Comparison of ENCODE assay signal across 8 mouse cellular contexts in genomic region chr11:101465101-101465868, GRCm38 (mm10). TPM values are rescaled to one million over a fixed set of nuclear protein-coding genes. Genes with fewer than 3 reads are reported as not detected.
DNase-seq lines count a peak whose midpoint lies in the region; ATAC-seq lines count a peak whose summit lies in the region.

No protein-coding gene starts in this region.

- H3K4me2 ChIP-seq in embryonic facial prominence, embryonic 11.5 days (ENCODE audit: low read depth, low read length) = peak overlapping the region; percentile 98
- H3K4me2 ChIP-seq in heart, embryonic 12.5 days = peak overlapping the region; percentile 92
- H3K4me2 ChIP-seq in kidney, embryonic 15.5 days = peak overlapping the region; percentile 98

- no peaks in the 10 kb centered on the region for H3K36me3 ChIP-seq in embryonic facial prominence, embryonic 11.5 days (replicated peaks; ENCODE audit: control insufficient read depth, insufficient read depth, low read depth, low read length)
- H3K36me3 ChIP-seq in heart, embryonic 12.5 days = peaks cover 23% of the 10 kb centered on the region
- peaks cover 24% of the 10 kb centered on the region for H3K36me3 ChIP-seq in kidney, embryonic 15.5 days

- WGBS in embryonic facial prominence, embryonic 11.5 days = under 1% methylated on average over 51 of the region's 51 CpGs
- under 1% methylated on average over 51 of the region's 51 CpGs for WGBS in heart, embryonic 12.5 days
- WGBS in kidney, embryonic 15.5 days = under 1% methylated on average over 51 of the region's 51 CpGs

- H3K9me3 ChIP-seq in embryonic facial prominence, embryonic 11.5 days (replicated peaks; ENCODE audit: control insufficient read depth, low read length) = no peaks in the 10 kb centered on the region
- H3K9me3 ChIP-seq in heart, embryonic 12.5 days (replicated peaks) = no peaks in the 10 kb centered on the region
- no peaks in the 10 kb centered on the region for H3K9me3 ChIP-seq in kidney, embryonic 15.5 days (replicated peaks)

- H3K4me3 ChIP-seq in embryonic facial prominence, embryonic 11.5 days (ENCODE audit: low read depth, low read length) = peak overlapping the region; percentile 73
- peak overlapping the region; percentile 93 for H3K4me3 ChIP-seq in heart, embryonic 12.5 days
- H3K4me3 ChIP-seq in kidney, embryonic 15.5 days (replicated peaks) = peak overlapping the region; percentile 86

- DNase-seq in 416B (ENCODE audit: low read depth) (peak; percentile 85), NIH3T3 (ENCODE audit: low read depth) (peak; percentile 94)
- peak; percentile 63 for DNase-seq in embryonic facial prominence, embryonic 11.5 days (ENCODE audit: low spot score)
- DNase-seq in lung, postnatal 36 days = peak; percentile 84
- peak; percentile 68 for DNase-seq in retina, embryonic 14.5 days (ENCODE audit: low spot score)
- DNase-seq in yolk sac, embryonic 10.5 days (ENCODE audit: low spot score) = peak; percentile 82

- 0 out of 2 replicates have a peak, but pooled peaks have one; percentile 12 for ATAC-seq in embryonic facial prominence, embryonic 11.5 days (replicated peaks; ENCODE audit: insufficient number of reproducible peaks, low FRiP score, low TSS enrichment, low read depth)
- peak; percentile 63 for ATAC-seq in heart, embryonic 12.5 days (ENCODE audit: insufficient number of reproducible peaks, low FRiP score)
- peak; percentile 31 for ATAC-seq in kidney, embryonic 15.5 days (replicated peaks; ENCODE audit: low FRiP score)

- H3K27ac ChIP-seq in embryonic facial prominence, embryonic 11.5 days (replicated peaks; ENCODE audit: low read depth, low read length) = 0 out of 2 replicates have a peak overlapping the region, but pooled peaks have one; percentile 52
- peak overlapping the region; percentile 83 for H3K27ac ChIP-seq in heart, embryonic 12.5 days (ENCODE audit: poor library complexity, severe bottlenecking)
- peak overlapping the region; percentile 91 for H3K27ac ChIP-seq in kidney, embryonic 15.5 days

- H3K9ac ChIP-seq in embryonic facial prominence, embryonic 11.5 days (replicated peaks; ENCODE audit: low read length) = peak overlapping the region; percentile 65
- peak overlapping the region; percentile 89 for H3K9ac ChIP-seq in heart, embryonic 12.5 days
- H3K9ac ChIP-seq in kidney, embryonic 15.5 days = peak overlapping the region; percentile 75

- H3K27me3 ChIP-seq in embryonic facial prominence, embryonic 11.5 days (ENCODE audit: control insufficient read depth, insufficient read depth, low read length) = no peaks in the 10 kb centered on the region
- no peaks in the 10 kb centered on the region for H3K27me3 ChIP-seq in heart, embryonic 12.5 days (replicated peaks)
- no peaks in the 10 kb centered on the region for H3K27me3 ChIP-seq in kidney, embryonic 15.5 days

- H3K4me1 ChIP-seq in embryonic facial prominence, embryonic 11.5 days (ENCODE audit: control insufficient read depth, insufficient read depth, low read length) = peaks cover 9% of the 10 kb centered on the region; the same call in 1 of the 2 replicates
- peaks cover 49% of the 10 kb centered on the region for H3K4me1 ChIP-seq in heart, embryonic 12.5 days (replicated peaks)
- peaks cover 68% of the 10 kb centered on the region for H3K4me1 ChIP-seq in kidney, embryonic 15.5 days

RNA-seq across cellular contexts. Expression of gene Rnd2, which starts 0.5 kb away (rescaled TPM):
- polyA plus RNA-seq in embryonic facial prominence, embryonic 11.5 days (2014; fragmentation: Nextera tagmentation; extraction: Ambion mirVana) = 9.4 and 10.2 TPM in 2 replicates
- 30.5 and 31.9 TPM in 2 replicates for polyA plus RNA-seq in heart, embryonic 12.5 days (2016; fragmentation: Nextera tagmentation; extraction: Ambion mirVana)
- 9.0 and 11.4 TPM in 2 replicates for polyA plus RNA-seq in kidney, embryonic 15.5 days (2015; fragmentation: Nextera tagmentation; extraction: Ambion mirVana)

RNA-seq across cellular contexts. Expression of gene Vat1, which starts 0.7 kb away (rescaled TPM):
- polyA plus RNA-seq in embryonic facial prominence, embryonic 11.5 days (2014; fragmentation: Nextera tagmentation; extraction: Ambion mirVana) = 20.9 and 24.6 TPM in 2 replicates
- polyA plus RNA-seq in heart, embryonic 12.5 days (2016; fragmentation: Nextera tagmentation; extraction: Ambion mirVana) = 39.3 and 40.4 TPM in 2 replicates
- 31.8 and 37.5 TPM in 2 replicates for polyA plus RNA-seq in kidney, embryonic 15.5 days (2015; fragmentation: Nextera tagmentation; extraction: Ambion mirVana)

RNA-seq across cellular contexts. Expression of gene Ifi35, which starts 17.1 kb away (rescaled TPM):
- polyA plus RNA-seq in embryonic facial prominence, embryonic 11.5 days (2014; fragmentation: Nextera tagmentation; extraction: Ambion mirVana) = 2.4 and 2.7 TPM in 2 replicates
- polyA plus RNA-seq in heart, embryonic 12.5 days (2016; fragmentation: Nextera tagmentation; extraction: Ambion mirVana) = 11.5 and 12.3 TPM in 2 replicates
- 13.8 and 18.8 TPM in 2 replicates for polyA plus RNA-seq in kidney, embryonic 15.5 days (2015; fragmentation: Nextera tagmentation; extraction: Ambion mirVana)

RNA-seq across cellular contexts. Expression of gene Rpl27, which starts 23.2 kb away (rescaled TPM):
- polyA plus RNA-seq in embryonic facial prominence, embryonic 11.5 days (2014; fragmentation: Nextera tagmentation; extraction: Ambion mirVana) = 432 and 435 TPM in 2 replicates
- polyA plus RNA-seq in heart, embryonic 12.5 days (2016; fragmentation: Nextera tagmentation; extraction: Ambion mirVana) = 247 and 258 TPM in 2 replicates
- 369 and 421 TPM in 2 replicates for polyA plus RNA-seq in kidney, embryonic 15.5 days (2015; fragmentation: Nextera tagmentation; extraction: Ambion mirVana)

RNA-seq across cellular contexts. Expression of gene Ptges3l, which starts 40.2 kb away (rescaled TPM):
- polyA plus RNA-seq in embryonic facial prominence, embryonic 11.5 days (2014; fragmentation: Nextera tagmentation; extraction: Ambion mirVana) = 3.5 and 3.9 TPM in 2 replicates
- polyA plus RNA-seq in heart, embryonic 12.5 days (2016; fragmentation: Nextera tagmentation; extraction: Ambion mirVana) = 80.3 and 80.5 TPM in 2 replicates
- 12.3 and 12.6 TPM in 2 replicates for polyA plus RNA-seq in kidney, embryonic 15.5 days (2015; fragmentation: Nextera tagmentation; extraction: Ambion mirVana)

Comparison
In these comparisons a context has a peak if more than half of its experiments do, and no peak if none do; other contexts are left out.
1. Peak in every context shown above with its lines: DNase-seq, ATAC-seq, H3K4me3 ChIP-seq and H3K27ac ChIP-seq.
2. ATAC-seq: peak in every context shown above with its lines; median percentile 63 in heart, embryonic 12.5 days; 31 in kidney, embryonic 15.5 days; 12 in embryonic facial prominence, embryonic 11.5 days.